Mouse (Mus musculus) stomach, embryonic 15.5 days (tissue): ENCODE results near the gene Max. TPM values are rescaled to one million over a fixed set of nuclear protein-coding genes. Genes with fewer than 3 reads are reported as not detected.

Source experiments
- ATAC-seq: fragments of 200-750 bp; cut with Nextera tagmentation; 2 replicates; pipeline ENCODE4 v1.8.0; 2017; ENCODE audit warnings: low read depth, moderate number of reproducible peaks, moderate TSS enrichment; ENCODE audit not compliant: insufficient read depth, low FRiP score
- H3K27ac ChIP-seq: fragments of 300-500 bp; sonication (generic); 2 replicates; pipeline ENCODE4 v1.5.1; 2015; ENCODE audit warnings: mild to moderate bottlenecking, inconsistent platforms
- H3K27me3 ChIP-seq: fragments of 300-500 bp; sonication (generic); replicated peaks from 2 replicates; pipeline ENCODE4 v1.6.1; 2015; ENCODE audit warnings: inconsistent platforms
- H3K36me3 ChIP-seq: fragments of 300-500 bp; sonication (generic); 2 replicates; pipeline ENCODE4 v1.6.1; 2015; ENCODE audit warnings: inconsistent platforms
- H3K4me1 ChIP-seq: fragments of 300-500 bp; sonication (generic); 2 replicates; pipeline ENCODE4 v1.6.1; 2015; ENCODE audit warnings: inconsistent platforms
- H3K4me2 ChIP-seq: fragments of 300-500 bp; sonication (generic); 2 replicates; pipeline ENCODE4 v1.6.1; 2015; ENCODE audit warnings: mild to moderate bottlenecking, inconsistent platforms
- H3K4me3 ChIP-seq: fragments of 300-500 bp; sonication (generic); replicated peaks from 2 replicates; pipeline ENCODE4 v1.5.1; 2015; ENCODE audit warnings: inconsistent platforms
- H3K9ac ChIP-seq: fragments of 300-500 bp; sonication (generic); 2 replicates; pipeline ENCODE4 v1.6.1; 2015; ENCODE audit warnings: inconsistent platforms
- H3K9me3 ChIP-seq: fragments of 300-500 bp; sonication (generic); 2 replicates; pipeline ENCODE4 v1.6.1; 2016; ENCODE audit warnings: inconsistent platforms
- WGBS: fragments of 180-500 bp; shearing (Covaris S2); methylation state at CpG from one replicate; pipeline ENCODE4 v1.1.7; 2015; 5-methylcytosine and 5-hydroxymethylcytosine counted together
- polyA plus RNA-seq: library from polyadenylated mRNA; unstranded; fragments of >200 nt; fragmentation: Nextera tagmentation; extraction: Ambion mirVana; gene quantifications from 2 replicates; pipeline ENCODE4 v1.2.1, GENCODE M21; 2015

The Max gene
- polyA plus RNA-seq, 1 experiment from 2014 or later = 13.0 TPM

DNA sequence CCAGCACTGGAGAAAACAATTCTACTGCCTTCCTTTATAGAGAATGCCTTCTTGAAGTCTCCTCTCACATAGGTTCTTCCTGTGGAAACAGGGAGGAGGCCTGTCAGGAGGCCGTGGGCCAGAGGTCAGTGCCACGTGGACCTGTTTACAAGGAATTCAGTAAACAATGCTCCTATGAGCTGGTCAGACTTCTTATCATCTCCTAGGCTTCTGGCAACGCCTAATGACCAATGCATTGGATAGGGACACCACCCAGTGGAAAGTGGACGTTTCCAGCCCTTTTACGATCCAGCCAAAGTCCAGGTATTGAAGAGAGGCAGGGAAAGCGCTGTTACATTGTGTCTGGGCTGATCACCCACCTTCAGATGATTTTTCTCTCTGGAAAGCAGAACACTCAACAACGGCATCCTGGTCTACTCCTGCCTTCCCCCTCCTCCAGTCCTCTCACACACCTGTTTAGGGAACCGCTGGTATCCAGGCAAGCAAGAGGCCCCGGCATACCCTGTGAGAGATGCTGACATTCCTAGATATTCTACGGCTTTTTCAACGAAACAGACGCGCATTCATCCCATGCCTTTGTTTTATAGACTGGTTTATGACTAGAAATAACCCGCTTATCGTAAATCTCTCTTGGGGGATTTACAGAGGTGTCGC lies 20.9 kb upstream of the Max start:
- no peak for ATAC-seq
- WGBS = 57% methylated on average over 16 of the region's 16 CpGs
- no peaks in the 10 kb centered on the region for H3K4me1 ChIP-seq
- no peak overlapping the region for H3K4me2 ChIP-seq
- no peaks in the 10 kb centered on the region for H3K27me3 ChIP-seq
- no peak overlapping the region for H3K4me3 ChIP-seq
- no peaks in the 10 kb centered on the region for H3K36me3 ChIP-seq
- no peak overlapping the region for H3K27ac ChIP-seq
- no peak overlapping the region for H3K9ac ChIP-seq
- H3K9me3 ChIP-seq = no peaks in the 10 kb centered on the region

DNA sequence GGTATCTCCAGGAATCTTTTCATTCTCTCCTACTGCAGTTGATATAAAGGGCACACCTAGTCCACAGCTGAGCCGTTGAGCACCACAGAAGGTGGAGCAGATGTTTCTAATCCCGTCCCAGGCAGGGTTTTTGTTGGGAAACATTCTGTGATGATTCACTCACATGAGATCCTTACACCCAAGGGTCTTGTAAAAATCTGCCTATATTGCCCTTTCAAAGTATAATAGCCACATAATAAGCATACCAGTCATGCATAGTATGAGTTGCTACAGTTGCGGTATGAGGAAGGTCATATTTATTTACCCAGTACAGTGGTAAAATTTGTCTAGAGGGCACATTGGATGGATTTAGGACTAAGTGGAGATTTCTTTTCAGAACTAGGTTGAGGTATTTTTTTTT lies 17.5 kb upstream of the Max start:
- H3K4me3 ChIP-seq = no peak overlapping the region
- H3K9ac ChIP-seq = no peak overlapping the region
- H3K4me2 ChIP-seq = no peak overlapping the region
- no peak for ATAC-seq
- no peaks in the 10 kb centered on the region for H3K36me3 ChIP-seq
- no peaks in the 10 kb centered on the region for H3K27me3 ChIP-seq
- WGBS = 78% methylated on average over 3 of the region's 3 CpGs
- no peaks in the 10 kb centered on the region for H3K9me3 ChIP-seq
- H3K4me1 ChIP-seq = no peaks in the 10 kb centered on the region
- H3K27ac ChIP-seq = no peak overlapping the region

DNA sequence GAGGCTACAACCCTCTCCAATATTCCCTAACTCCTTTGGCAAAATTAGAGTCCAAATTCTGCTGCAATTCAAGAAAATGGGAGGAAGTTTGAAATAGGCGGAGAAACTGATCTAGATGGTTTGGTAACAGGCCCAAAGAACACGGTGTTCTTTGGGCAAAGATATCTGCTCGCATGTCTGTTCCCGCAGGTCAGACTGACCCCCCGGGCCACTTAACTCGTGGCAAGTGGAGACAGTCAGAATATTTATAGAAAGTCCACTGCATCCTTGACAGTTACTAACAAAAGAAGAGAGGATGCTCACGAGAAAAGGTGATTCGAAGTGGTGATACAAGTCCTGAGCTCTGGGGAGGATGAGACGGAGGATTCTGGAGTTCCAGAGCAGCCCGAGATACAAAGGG lies 10.7 kb upstream of the Max start:
- Histone ChIP-seq H3K36me3 (no peaks in the 10 kb centered on the region), H3K27ac (no peak overlapping the region), H3K4me3 (no peak overlapping the region), H3K9me3 (no peaks in the 10 kb centered on the region), H3K27me3 (no peaks in the 10 kb centered on the region), H3K4me2 (no peak overlapping the region), H3K9ac (no peak overlapping the region), H3K4me1 (no peaks in the 10 kb centered on the region)
- WGBS = 81% methylated on average over 10 of the region's 10 CpGs
- ATAC-seq = no peak

DNA sequence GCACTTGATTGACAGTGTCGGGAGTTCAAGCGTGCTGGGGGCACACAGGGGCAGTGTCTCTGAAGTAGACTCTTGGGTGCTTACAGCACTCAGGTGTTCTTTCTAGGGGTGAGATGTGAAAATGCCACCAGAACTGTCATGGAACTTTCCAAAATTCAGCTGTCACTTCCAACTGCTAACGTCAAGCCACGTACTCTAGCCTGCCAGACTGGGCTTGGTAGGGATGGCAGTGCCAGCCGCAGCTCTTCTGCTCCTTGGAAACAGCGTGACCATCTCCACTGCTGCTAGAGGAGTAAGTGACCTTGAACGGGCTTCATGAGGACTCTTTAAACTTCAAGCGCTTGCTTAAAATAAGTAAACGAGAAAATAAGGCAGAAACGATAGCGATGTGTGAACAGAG lies 10.2 kb upstream of the Max start:
- Histone ChIP-seq H3K4me2 (no peak overlapping the region), H3K36me3 (no peaks in the 10 kb centered on the region), H3K9me3 (no peaks in the 10 kb centered on the region), H3K27ac (no peak overlapping the region), H3K4me3 (no peak overlapping the region), H3K27me3 (no peaks in the 10 kb centered on the region), H3K9ac (no peak overlapping the region), H3K4me1 (no peaks in the 10 kb centered on the region)
- 83% methylated on average over 11 of the region's 11 CpGs for WGBS
- ATAC-seq = no peak

DNA sequence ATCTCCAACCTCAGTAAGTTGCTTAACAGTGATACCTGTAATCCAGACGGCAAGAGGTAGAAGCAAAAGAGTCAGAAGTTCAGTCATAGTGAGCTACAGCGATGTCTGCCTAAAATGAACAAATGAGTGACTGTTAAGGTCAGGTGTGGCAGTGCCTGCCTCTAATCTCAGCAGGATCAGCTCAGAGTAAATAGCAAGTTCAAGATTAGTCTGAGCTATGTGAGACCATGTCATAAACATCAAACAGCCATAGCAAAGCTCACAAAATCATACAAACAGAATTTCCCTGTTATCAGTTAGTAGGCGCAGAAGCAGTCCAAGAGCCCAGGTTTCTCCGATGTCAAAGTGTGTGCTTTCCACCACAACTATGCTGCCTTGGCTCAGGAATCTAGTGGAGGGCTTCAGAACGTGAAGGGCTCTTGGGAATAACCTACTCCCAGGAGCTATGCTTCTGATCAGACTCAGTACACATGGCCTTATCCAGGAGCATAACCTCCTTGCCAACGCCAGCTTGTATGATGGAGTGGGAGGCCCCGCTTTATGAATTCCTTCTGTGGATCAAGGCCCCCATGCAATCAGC lies 9.7 kb upstream of the Max start:
- ATAC-seq = no peak
- WGBS = 72% methylated on average over 7 of the region's 7 CpGs
- Histone ChIP-seq H3K9ac (no peak overlapping the region), H3K36me3 (no peaks in the 10 kb centered on the region), H3K27me3 (no peaks in the 10 kb centered on the region), H3K27ac (no peak overlapping the region), H3K9me3 (no peaks in the 10 kb centered on the region), H3K4me2 (no peak overlapping the region), H3K4me3 (no peak overlapping the region), H3K4me1 (no peaks in the 10 kb centered on the region)

DNA sequence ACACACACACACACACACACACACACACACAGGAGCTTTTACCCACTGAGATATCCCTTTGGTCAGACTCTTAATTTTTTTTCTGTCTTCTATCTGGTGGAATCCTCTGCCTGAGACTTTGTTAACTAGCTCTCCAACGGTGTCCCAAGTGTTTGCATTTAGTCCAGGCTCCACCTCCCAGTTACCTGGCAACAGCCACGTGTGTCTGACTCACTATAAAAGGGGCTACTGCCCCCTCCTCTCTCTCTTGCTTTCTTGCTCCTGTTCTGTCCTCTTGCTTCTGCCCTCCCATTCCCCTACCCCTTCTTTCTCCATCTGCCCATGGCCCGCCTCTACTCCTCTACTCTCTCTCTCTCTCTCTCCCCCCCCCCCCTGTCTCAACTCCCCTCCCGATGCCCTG lies 3.9 kb upstream of the Max start:
- Histone ChIP-seq H3K9me3 (no peaks in the 10 kb centered on the region), H3K4me2 (no peak overlapping the region), H3K4me1 (peaks cover 5% of the 10 kb centered on the region), H3K9ac (no peak overlapping the region), H3K27ac (no peak overlapping the region), H3K4me3 (no peak overlapping the region), H3K27me3 (no peaks in the 10 kb centered on the region), H3K36me3 (no peaks in the 10 kb centered on the region)
- 19% methylated on average over 4 of the region's 4 CpGs for WGBS
- ATAC-seq = no peak

DNA sequence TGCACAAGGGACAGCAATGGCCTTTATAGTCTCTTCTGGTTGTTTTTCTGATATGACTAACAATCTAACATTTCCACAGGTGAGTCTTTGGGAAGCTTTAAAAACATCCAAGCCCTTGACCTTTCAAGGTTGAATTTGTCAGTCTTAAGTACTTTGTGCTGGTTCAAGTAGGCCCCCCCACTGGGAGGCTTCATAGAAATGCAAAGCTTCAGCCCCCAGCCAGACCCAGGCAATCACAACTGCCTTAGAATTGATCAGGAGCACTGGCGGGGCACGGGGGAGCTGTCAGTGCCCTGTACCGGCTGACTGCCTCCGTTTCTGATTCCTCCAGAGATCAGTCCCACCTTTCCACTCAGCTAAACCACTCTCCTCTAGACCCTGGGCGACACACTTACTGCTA lies 3.1 kb upstream of the Max start:
- 40% methylated on average over 5 of the region's 5 CpGs for WGBS
- no peaks in the 10 kb centered on the region for H3K36me3 ChIP-seq
- no peak overlapping the region for H3K9ac ChIP-seq
- H3K4me1 ChIP-seq = peaks cover 10% of the 10 kb centered on the region
- H3K4me3 ChIP-seq = no peak overlapping the region
- no peaks in the 10 kb centered on the region for H3K9me3 ChIP-seq
- H3K27me3 ChIP-seq = no peaks in the 10 kb centered on the region
- no peak overlapping the region for H3K27ac ChIP-seq
- ATAC-seq = no peak
- H3K4me2 ChIP-seq = no peak overlapping the region

DNA sequence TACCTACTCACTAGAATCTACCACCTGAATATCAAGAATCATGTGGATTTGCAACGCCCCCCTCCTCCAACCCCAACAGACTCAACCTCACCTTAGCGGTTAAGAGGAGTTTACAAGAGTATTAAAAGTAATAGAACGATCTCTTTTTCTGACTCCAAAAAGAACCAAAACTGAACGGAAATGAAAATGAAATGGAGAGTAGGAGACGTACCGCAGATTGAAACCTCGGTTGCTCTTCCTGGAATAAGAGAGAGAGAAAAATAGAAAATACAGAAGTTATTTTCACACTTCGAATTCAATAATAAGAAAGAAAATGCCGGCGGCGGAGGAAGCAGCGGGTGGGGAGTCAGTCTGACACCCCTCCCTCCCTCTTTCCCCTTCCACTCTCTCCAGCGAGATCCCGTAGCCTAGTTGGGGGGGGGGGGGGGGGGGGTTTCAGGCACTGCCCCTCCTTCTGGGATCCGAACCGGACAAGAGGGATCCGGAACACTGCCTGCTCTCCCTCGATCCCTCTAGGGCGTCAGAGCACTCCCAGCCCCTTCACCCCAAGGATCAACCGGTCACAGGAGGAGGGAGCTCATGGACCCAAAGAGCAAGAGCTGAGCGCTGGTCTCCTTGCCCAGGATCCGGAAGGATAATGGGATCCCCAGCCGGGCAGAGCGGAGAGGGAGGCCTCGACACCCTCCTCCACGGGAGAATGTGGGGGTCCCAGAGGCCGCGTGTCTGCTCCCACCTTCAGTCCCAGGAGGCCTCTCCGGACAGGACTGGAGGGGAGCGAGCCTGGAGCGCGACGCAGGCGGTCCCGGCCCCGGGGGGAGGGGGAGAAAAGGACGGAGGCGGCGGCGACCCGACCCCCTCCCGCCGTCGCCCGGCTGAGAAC lies 709 bp downstream of the Max start:
- H3K27ac ChIP-seq = peak overlapping the region; percentile 51
- no peak for ATAC-seq
- H3K36me3 ChIP-seq = 0 out of 2 replicates have a peak, but pooled peaks cover 9% of the 10 kb centered on the region
- H3K27me3 ChIP-seq = no peaks in the 10 kb centered on the region
- peaks cover 10% of the 10 kb centered on the region for H3K4me1 ChIP-seq
- H3K4me2 ChIP-seq = peak overlapping the region; percentile 81
- peak overlapping the region; percentile 88 for H3K9ac ChIP-seq
- WGBS = 6% methylated on average over 31 of the region's 45 CpGs
- peak overlapping the region; percentile 85 for H3K4me3 ChIP-seq
- no peaks in the 10 kb centered on the region for H3K9me3 ChIP-seq

DNA sequence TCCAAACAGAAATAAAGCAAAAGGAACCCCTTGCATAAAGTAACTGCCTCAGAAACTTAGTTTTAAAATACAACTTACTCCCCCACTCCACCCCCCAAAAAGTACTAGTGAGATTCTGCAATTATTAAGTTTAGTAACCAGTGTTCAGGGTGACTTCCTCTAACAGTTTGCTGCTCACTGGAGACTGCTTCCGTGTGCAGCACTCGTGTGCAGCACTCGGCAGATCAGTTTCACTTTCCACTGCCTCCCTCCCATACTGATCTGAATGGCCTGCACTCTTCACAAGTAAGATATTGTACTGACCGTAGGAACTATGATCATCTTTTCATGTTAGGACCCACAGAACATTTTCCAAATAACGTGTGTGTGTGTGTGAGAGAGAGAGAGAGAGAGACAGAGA lies 4.3 kb downstream of the Max start:
- H3K36me3 ChIP-seq = peaks cover 13% of the 10 kb centered on the region; the same call in 1 of the 2 replicates
- WGBS = 66% methylated on average over 5 of the region's 5 CpGs
- H3K4me2 ChIP-seq = no peak overlapping the region
- H3K27ac ChIP-seq = no peak overlapping the region
- H3K4me1 ChIP-seq = peaks cover 7% of the 10 kb centered on the region
- ATAC-seq = no peak
- no peak overlapping the region for H3K4me3 ChIP-seq
- H3K9me3 ChIP-seq = no peaks in the 10 kb centered on the region
- no peaks in the 10 kb centered on the region for H3K27me3 ChIP-seq
- H3K9ac ChIP-seq = no peak overlapping the region

DNA sequence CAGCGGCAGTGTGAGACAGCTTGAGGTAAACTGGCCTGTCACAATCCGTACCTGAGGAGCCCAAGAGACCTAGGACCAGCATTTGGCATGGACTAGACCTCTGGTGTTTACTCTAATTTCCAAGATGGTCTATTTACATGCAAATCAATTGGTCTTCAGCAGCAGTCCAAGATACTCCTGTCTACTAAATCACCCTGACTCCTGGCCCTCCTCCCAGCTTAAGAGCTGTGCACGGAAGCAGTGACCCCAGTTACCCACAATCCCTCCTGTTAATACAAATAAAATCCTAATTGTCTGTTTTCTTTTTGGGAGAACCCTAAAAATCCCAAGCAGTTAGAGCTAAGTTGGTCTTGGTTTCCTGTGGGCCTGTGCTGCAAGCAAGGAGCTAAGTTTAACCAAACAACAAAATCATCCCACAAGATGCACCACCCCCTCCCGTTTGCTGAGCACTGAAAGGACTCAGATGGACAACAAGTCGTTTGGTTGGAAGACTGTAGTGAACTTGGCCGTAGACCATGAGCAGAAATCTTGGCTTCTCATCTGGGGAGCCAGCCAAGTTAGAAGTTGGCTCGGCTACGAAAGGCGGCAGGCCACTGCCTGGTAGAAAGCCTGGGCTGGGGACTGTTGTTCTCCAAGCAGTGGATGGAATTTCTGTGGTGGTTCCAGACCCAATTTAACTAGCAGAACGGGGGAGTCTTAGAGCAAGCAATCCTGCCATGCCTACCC lies 7.1 kb downstream of the Max start:
- ATAC-seq = no peak
- 59% methylated on average over 10 of the region's 10 CpGs for WGBS
- Histone ChIP-seq H3K27me3 (no peaks in the 10 kb centered on the region), H3K9me3 (no peaks in the 10 kb centered on the region), H3K4me1 (no peaks in the 10 kb centered on the region), H3K4me2 (no peak overlapping the region), H3K4me3 (no peak overlapping the region), H3K9ac (no peak overlapping the region), H3K27ac (peak overlapping the region; percentile 33; the same call in 1 of the 2 replicates), H3K36me3 (peaks cover 26% of the 10 kb centered on the region)

DNA sequence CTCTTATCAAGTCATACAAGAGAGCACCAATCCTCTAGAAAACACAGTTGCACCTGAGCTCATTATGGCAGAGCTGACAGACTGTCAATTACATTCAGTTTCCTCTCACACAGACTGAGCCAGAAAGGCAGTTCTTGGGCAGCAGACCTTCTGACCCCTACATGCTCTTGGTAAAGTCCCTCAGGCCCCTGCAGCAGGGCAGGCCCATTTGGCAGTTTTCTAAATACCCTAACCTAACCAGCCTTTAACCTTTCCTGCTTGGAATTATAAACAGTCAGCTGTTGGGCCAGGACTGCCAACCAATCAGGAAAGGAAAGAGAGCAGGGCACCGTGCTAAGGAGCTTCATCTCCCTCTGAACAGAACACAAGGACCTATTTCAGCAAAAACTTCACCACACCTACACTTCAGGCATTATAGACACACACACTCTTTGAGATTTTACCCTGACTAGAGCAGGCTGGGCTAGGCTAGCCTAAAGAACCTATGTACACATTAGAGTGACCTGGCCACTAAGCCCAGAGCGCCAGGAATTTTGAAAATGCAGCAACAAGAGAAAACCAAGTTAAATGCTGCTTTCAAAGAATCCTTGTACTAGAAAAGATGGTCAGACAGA lies 8.1 kb downstream of the Max start:
- Histone ChIP-seq H3K4me1 (no peaks in the 10 kb centered on the region), H3K27me3 (no peaks in the 10 kb centered on the region), H3K4me2 (no peak overlapping the region), H3K9me3 (no peaks in the 10 kb centered on the region), H3K27ac (no peak overlapping the region), H3K4me3 (no peak overlapping the region), H3K36me3 (peaks cover 25% of the 10 kb centered on the region), H3K9ac (no peak overlapping the region)
- 79% methylated on average over 2 of the region's 2 CpGs for WGBS
- no peak for ATAC-seq
